Mouse (Mus musculus) G1E-ER4 (cell line): Measurements from ENCODE around the gene Rptor. TPM values are rescaled to one million over a fixed set of nuclear protein-coding genes. Genes with fewer than 3 reads are reported as not detected.

Experiments
- GATA1 ChIP-seq: IDR thresholded peaks from one replicate; pipeline ENCODE4 v1.8.0; 2012; ENCODE audit warnings: low read length, inconsistent platforms
- polyA plus RNA-seq: library from polyadenylated mRNA; stranded (reverse); fragments of >175 nt; gene quantifications from 2 replicates; pipeline ENCODE4 v1.2.3, GENCODE M21; 2012

Rptor gene
- polyA plus RNA-seq, 1 experiment, result 69.4 TPM

DNA sequence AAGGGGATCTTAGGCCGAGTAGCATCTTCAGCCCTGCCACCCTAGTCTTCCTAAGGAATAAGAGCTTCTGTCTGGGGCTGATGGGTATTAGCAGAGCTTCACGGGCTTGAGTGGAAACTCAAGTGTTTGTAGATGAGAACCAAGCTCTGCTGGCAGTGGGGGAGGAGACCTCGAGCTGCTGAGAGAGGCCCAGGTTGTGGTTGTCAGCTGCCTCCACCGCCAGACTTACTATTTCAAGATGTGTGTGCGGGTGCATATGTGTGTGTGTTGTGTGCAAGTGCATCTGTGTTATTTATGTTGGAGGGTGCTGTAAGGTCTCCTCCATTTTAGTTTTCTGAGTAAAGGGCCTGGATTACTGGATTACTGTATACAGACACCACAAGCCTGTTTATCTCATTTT, 15.6 kb upstream of the Rptor start:
- no peak for TF ChIP-seq GATA1

DNA sequence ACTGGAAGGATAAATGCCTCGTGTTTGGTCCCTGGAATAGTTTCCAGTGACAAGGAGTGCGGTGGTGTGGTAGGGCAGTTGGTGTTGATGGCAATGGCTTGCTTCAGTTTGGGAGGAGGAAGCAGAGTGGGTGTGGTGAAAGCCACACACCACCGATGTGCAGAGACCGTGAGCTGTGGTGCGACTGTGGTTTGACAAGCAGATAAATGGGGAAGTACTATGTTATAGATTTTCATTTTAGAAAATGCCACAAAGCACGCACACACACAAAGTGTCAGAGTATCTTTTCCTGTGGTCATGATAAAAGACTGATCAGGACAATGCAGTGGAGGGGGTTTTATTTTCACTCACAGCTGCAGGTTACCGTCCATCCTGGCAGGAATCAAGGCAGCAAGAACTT, 13.5 kb upstream of the Rptor start:
- TF ChIP-seq GATA1, result peak; percentile 34

DNA sequence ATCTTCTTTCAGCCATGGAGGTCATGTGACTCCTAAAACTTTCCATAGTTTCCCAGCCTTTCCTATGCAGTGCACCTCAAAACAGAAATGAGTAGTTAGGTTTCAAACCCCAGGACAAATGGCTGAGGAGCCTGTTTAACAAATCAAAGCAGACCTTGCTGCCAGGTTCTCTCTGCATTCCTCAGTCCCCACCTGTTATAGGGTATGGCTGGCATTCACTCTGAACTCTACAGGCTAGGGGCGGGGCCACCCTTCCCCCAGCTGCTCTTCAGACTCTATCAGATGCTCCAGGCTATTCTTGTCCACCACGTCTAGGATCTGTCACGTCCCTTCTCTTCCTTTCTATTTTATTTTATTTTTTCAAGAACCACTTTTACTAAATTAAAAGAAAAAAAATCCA, 8.7 kb upstream of the Rptor start:
- no peak for TF ChIP-seq GATA1

DNA sequence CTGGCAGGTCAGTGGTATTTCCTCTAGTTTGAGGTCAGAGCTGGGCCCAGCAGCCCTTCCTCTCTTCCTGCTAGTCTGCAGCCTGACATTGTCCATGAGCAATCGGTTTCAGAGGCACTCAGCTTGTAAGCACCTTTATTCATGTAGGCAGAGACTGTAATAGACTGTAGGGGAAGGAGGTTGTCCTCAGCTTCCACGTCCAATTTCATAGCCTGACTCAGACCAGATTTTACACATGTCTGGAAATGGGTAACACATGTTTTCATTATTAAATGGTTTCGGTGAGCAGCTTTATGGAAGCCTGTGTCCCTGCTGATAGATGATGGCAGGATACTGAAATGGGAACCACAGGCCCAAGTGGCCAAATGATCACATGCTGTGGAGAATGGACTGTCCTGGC, 3.8 kb upstream of the Rptor start:
- TF ChIP-seq GATA1, result no peak

DNA sequence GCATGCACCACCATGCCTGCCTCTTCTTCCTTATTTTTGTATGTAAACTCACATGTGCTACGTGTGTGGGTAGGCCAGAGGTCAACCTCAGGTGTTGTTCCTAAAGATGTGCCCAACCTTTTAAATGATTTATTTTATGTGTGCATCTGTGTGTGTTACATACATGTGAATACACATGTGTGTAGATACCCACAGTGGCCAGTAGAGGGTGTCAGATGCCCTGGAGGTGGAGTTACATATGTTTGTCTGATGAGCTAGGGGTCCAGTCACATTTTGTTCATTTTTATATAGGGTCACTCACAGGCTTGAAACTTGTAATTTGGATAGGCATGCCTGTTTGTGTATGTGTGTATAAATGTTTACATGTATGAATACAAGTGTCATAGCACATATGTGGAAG, 2.4 kb upstream of the Rptor start:
- TF ChIP-seq GATA1, result no peak

DNA sequence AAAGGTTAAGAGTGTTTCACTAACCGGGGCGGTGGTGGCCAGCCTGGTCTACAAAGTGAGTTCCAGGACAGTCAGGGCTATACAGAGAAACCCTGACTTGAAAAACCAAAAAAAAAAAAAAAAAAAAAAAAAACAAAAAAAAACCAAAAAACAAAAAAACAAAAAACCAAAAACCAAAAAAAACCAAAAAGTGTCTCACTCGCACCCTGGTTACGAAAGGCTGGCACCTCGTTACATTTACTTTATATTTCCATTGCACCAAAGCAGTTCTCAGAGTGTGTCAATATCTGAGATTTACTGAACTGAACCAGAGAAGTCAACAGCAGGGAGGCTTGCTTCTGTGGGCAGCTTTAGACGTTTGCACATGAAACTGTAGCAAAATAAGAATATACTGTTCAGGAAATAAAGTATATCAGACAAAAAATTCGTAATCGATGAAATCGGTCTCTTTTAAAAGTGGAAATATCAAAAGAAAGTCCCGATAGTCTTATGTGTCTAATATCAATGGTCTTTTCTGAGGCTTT, 466 bp upstream of the Rptor start:
- TF ChIP-seq GATA1, result no peak

DNA sequence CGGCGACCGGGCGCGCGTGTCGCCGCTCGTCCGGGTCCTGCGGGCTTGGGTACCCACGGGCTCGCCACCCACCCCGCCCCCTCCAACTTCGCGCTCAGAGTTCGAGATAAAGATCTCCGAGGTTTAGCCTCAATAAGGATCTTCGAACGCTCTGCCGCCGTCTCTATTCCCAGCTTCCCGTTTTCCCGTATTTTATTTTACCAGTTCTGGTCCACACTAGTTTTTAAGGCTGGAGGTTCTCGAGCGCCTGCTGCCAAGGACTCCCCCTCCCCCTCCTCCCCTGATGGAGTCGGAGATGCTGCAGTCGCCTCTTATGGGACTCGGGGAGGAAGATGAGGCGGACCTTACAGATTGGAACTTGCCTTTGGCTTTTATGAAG, 811 bp downstream of the Rptor start:
- TF ChIP-seq GATA1, result no peak

DNA sequence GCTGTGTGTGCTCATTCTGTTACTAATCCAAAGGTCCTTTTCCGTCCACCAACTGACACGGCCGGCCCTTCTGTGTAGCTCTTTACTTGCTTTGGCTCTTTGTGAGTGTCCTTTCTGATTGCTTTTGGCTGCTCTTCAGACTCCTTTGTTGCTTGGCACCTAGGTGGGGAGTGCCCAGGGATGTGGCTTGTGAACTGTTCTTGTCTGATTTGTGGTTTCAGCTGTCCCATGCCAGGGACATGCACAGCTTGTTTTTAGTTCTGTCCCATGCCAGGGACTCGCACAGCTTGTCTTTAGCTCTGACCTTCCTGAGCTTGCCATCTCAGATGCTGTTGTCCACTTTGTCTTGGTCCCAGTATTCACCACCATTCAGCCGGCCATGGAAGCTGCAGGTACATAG, 4.8 kb downstream of the Rptor start:
- TF ChIP-seq GATA1, result no peak

DNA sequence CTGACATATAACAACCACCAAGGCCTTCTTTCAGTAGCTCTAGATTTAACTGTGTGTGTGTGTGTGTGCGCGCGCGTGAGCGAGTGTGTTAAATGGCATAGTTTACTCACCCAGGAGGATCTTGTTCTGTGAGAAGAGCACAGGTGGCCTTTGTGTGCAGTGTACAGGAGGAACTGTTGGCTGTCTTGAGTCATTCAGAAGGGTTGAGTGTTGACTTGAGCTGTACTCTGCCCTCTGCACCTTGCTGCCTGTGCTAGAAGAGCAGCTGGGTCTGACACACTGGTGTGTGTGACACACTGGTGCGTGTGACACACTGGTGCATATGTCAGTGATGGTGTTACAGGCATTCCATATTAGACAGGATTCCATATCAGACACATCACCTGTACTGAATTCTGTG, 8.8 kb downstream of the Rptor start:
- no peak for TF ChIP-seq GATA1

DNA sequence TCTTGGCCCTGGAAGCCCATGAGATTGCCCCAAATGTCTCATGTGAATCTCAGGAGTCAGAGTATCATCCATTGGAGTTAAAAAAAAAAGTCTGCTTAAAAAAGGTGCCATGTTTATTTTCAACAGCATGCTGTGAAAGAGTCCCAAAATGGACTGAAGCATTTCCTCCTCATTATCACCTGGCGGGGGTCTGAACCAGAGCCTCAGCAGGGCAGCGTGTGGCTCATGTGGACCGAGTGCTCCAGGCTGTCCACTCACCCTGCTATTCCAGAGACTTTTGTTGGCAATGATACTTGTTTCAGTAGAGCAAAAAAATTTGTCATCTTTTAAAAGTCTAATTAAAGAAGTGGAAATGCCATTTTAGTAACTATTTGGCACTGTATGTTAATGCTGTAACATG, 9.5 kb downstream of the Rptor start:
- TF ChIP-seq GATA1, result no peak

DNA sequence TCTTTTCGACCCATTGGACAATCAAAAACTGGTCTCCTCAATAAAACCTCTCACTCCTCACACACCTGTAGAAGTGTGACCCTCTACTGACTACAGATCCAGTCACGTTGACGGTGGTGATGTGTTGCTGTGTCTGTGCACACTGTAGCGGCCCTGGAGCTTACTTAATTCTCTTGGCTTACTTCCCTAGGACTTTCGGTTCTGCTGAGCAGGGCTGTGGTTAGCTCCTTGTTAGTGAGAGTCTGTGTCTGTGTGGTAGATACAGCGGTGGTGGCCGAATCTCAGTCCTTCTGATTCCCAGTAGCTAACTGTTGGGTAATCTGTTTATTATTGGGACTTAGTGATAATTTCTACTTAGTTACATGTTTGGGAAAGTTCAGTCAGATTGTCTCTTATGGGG, 12.4 kb downstream of the Rptor start:
- no peak for TF ChIP-seq GATA1

DNA sequence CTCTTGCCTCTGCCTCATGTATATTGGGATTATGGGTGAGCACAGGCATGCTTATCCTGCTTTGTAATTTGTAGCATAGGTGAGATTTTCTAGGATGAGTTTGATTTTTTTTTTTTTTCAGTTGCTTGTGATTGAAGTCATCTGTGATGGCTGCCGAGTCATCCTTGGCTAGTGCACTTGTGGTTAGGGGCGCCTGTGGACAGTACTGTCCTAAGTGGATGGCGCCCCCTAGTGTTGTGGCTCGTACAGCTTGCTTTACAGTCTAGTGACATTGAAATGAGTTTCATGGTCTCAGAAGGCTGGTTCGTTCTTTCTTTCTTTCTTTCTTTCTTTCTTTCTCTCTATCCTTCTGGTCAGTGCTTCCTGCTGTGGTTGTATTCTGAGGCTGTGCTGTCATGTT, 16.1 kb downstream of the Rptor start:
- no peak for TF ChIP-seq GATA1

DNA sequence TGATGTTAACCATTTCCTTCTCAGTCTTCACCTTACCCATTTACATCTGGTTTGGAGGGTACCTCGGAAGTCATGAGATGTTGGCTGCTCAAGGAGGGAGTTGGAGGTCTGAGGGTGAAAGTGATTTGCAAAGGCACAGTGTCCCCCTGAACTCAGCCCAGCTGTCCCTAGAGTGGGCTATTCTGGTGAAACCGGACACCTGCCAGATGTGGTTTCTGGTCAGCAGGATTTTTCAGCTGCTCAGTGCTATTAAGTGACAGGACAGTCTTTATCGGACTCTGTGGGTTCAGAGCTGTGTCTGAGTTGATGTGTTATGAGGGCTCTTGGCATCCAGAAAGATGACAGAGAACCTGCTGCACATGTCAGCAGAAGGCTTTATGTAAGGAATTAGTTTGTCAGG, 18.6 kb downstream of the Rptor start:
- TF ChIP-seq GATA1, result no peak

DNA sequence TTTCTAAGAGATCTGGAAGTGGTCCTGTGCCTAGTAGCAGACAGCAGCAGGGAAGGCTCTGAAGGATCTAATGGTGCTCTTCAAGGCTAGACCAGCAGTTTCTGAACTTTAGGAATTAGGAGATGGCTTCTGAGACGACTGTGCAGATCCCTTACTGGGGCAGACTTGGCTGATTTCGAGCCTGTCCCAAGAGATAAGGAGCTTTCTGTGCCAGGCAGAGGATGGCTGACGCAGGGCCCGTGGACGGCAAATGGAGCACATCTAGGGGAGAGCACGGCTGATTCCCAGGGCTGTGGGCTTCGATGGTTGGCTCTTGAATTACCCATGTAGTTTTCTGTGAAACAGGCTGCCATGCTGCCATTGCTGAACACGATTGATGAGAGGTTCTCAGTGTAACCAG, 21.1 kb downstream of the Rptor start:
- TF ChIP-seq GATA1, result no peak

DNA sequence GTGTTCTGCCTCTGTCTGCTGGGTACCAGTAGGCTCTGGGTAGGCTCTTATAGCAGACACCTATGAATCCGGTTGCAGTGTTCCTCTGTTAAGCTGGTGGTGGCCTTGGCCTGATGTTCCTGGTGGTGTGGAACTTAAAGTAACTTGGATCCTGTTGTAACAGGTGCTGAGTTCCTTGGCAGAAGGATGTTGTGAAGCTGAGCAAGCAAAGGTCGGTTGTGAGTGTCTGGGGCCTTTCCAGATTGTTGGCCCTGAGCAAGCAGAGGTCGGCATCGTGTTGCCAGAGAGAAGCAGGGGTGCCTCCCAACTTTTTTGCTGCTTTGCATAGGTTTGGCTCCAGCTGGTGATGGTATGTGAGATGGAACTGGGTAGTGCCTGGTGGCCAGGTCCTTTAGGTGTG, 21.7 kb downstream of the Rptor start:
- TF ChIP-seq GATA1, result no peak

DNA sequence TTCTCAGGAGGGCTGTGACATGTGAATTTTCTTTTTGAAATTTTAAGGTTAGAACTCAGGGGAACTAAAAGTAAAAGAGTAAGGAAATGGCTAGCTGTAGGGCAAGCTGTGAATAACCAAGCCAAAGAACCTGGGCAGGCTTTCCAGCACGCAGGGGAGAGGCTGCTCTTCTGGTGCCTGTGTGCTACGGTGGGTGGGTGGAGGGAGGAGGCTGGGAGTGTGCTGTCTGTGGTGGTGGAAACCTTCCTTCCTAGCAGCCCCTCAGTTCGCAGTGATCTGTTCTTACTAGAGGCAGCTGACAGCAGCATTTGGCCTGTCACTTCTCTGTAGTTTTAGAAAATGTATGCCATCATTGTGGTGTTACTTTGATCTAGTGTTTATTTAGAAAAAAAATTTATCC, 22.2 kb downstream of the Rptor start:
- no peak for TF ChIP-seq GATA1

DNA sequence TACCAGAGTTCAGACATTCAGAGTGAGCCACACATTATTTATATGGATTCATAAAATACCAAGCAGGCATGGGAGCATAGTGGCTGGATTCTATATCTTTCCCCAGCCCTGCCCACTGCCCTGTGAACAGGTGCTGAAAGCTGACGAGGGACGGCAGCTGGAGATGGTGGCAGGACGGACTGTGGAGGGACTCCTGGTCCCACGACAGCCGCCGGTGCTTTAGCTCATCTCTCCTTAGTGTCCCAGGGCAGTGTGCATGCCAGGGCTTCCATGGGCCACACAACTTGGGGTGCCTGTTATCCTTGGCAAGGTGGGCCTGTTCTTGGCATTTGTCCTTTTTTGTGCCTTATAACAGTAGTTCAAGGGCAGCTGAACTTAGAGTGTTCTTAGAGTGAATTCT, 22.8 kb downstream of the Rptor start:
- no peak for TF ChIP-seq GATA1

DNA sequence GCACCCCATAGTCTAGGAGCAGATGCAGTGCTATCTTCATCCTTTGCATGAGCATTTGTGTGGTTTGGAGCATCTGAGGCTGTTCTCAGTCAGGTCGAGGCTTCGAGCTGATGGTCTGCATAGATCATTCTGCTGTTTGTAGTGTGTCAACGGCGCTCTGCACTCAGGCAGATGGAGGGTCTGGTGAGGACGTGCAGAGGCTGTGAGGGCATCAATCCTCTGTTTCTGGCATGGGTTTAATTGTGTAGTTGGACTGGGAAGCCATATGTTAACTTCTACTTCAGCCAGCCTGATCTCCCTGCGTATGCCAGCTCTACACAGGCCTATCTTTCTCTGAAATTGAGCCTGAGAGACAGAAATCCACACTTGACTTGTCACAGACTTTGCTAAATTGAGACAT, 23.2 kb downstream of the Rptor start:
- TF ChIP-seq GATA1, result no peak

DNA sequence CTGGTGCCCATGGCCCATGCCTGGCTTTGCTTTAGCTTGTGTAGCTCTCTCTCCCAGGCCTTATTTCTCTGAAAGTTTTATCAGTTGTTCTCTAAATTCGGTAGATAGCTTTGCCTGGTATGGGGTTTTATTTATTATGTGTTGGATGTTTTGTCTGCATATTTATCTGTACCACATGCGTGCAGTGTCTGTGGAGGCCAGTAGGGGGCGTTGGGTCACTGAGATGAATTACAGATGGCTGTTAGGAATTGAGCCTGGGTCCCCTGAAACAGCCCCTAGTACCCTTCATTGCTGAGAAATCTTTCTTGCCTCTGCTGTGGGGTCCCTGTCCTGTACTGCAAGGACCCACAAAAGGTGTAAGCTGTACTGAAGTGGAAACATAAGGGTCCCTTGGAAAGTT, 24.5 kb downstream of the Rptor start:
- TF ChIP-seq GATA1, result no peak

DNA sequence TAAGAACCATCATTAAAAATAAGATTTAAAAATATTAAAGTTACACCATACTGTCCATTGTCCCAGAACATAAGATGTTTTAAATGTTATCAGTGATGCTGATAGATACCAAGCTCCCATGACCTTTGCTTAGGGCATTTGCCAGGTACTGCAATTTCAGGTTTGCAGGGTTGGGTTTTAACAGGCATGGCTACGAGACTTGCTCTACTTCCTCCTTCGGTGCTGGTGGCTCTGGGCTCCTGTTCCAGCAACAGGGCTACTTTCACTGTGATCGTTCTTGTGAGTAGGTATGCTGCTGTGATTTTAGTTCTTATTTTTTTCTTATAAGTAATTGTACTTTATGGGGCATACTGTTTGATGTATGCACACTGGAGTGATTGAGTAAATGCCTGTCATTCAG, 26.4 kb downstream of the Rptor start:
- TF ChIP-seq GATA1, result no peak
